Mouse (Mus musculus): Measurements from ENCODE around the gene Pabpc4. TPM values are rescaled to one million over a fixed set of nuclear protein-coding genes. Genes with fewer than 3 reads are reported as not detected.
A peak's percentile ranks its signal among the peaks of the same experiment; 100 is the strongest.
"Not testable (repeated sequence)": the region's sequence is repeated elsewhere in the genome, so short reads cannot be mapped to it uniquely, and the experiment has no call there.

The Pabpc4 gene
- polyA plus RNA-seq, 1 experiment from 2014 or later = 40.4 TPM

GRCm38 (mm10) chr4:123282500-123282899 is 20.3 kb downstream of the Pabpc4 start:
- DNase-seq (ENCODE audit: low spot score, missing footprints) (peak; percentile 98), ATAC-seq (ENCODE audit: low FRiP score) (peak; percentile 98)
- Histone ChIP-seq H3K27ac (ENCODE audit: low read depth, low read length) (no peak overlapping the region; the same call in 1 of the 2 replicates), H3K4me1 (ENCODE audit: control insufficient read depth, insufficient read depth, low read length) (peaks cover 22% of the 10 kb centered on the region), H3K4me2 (peak overlapping the region; percentile 88), H3K9me3 (ENCODE audit: control insufficient read depth, low read length) (no peaks in the 10 kb centered on the region), H3K4me3 (ENCODE audit: low read depth, low read length) (peak overlapping the region; percentile 47), H3K27me3 (ENCODE audit: control insufficient read depth, insufficient read depth, low read length) (no peaks in the 10 kb centered on the region), H3K36me3 (ENCODE audit: control insufficient read depth, insufficient read depth, low read length) (no peaks in the 10 kb centered on the region; the same call in 1 of the 2 replicates), H3K9ac (ENCODE audit: low read length) (peak overlapping the region; percentile 68)
- WGBS = 1% methylated on average over 25 of the region's 25 CpGs

- not testable (repeated sequence) for H3K27me3 ChIP-seq (ENCODE audit: control insufficient read depth, insufficient read depth, low read length); H3K9me3 ChIP-seq (ENCODE audit: control insufficient read depth, low read length); H3K27ac ChIP-seq (ENCODE audit: low read depth, low read length); H3K36me3 ChIP-seq (ENCODE audit: control insufficient read depth, insufficient read depth, low read length)
- WGBS = under 1% methylated on average over 45 of the region's 55 CpGs
- peak overlapping the region; percentile 47 for H3K4me3 ChIP-seq (ENCODE audit: low read depth, low read length)
- H3K4me1 ChIP-seq (ENCODE audit: control insufficient read depth, insufficient read depth, low read length) = peaks cover 22% of the 10 kb centered on the region
- ATAC-seq (ENCODE audit: low FRiP score) (peak; percentile 81), DNase-seq (ENCODE audit: low spot score, missing footprints) (peak; percentile 88)
- H3K9ac ChIP-seq (ENCODE audit: low read length) = peak overlapping the region; percentile 68
- peak overlapping the region; percentile 88 for H3K4me2 ChIP-seq
Observed at GRCm38 (mm10) chr4:123282915-123283674, 20.9 kb downstream of the Pabpc4 start.

GRCm38 (mm10) chr4:123283675-123284064 is 21.5 kb downstream of the Pabpc4 start:
- ATAC-seq (ENCODE audit: low FRiP score) (peak; percentile 9; the same call in 1 of the 2 replicates), DNase-seq (ENCODE audit: low spot score, missing footprints) (peak; percentile 91)
- Histone ChIP-seq H3K9ac (ENCODE audit: low read length) (peak overlapping the region; percentile 68), H3K4me2 (peak overlapping the region; percentile 88), H3K4me1 (ENCODE audit: control insufficient read depth, insufficient read depth, low read length) (peaks cover 22% of the 10 kb centered on the region), H3K4me3 (ENCODE audit: low read depth, low read length) (peak overlapping the region; percentile 47)
- H3K36me3 ChIP-seq (ENCODE audit: control insufficient read depth, insufficient read depth, low read length); H3K27ac ChIP-seq (ENCODE audit: low read depth, low read length); H3K9me3 ChIP-seq (ENCODE audit: control insufficient read depth, low read length); H3K27me3 ChIP-seq (ENCODE audit: control insufficient read depth, insufficient read depth, low read length): not testable (repeated sequence)
- 1% methylated on average over 10 of the region's 15 CpGs for WGBS

GRCm38 (mm10) chr4:123284731-123285624 is 22.8 kb downstream of the Pabpc4 start:
- peaks cover 17% of the 10 kb centered on the region for H3K36me3 ChIP-seq (ENCODE audit: control insufficient read depth, insufficient read depth, low read length)
- H3K9me3 ChIP-seq (ENCODE audit: control insufficient read depth, low read length) = no peaks in the 10 kb centered on the region
- WGBS = 85% methylated on average over 6 of the region's 6 CpGs
- H3K27ac ChIP-seq (ENCODE audit: low read depth, low read length) = no peak overlapping the region
- H3K4me2 ChIP-seq = peak overlapping the region; percentile 88
- H3K4me1 ChIP-seq (ENCODE audit: control insufficient read depth, insufficient read depth, low read length) = peaks cover 22% of the 10 kb centered on the region
- DNase-seq (ENCODE audit: low spot score, missing footprints) = no peak
- H3K4me3 ChIP-seq (ENCODE audit: low read depth, low read length) = peak overlapping the region; percentile 6; the same call in 1 of the 2 replicates
- no peaks in the 10 kb centered on the region for H3K27me3 ChIP-seq (ENCODE audit: control insufficient read depth, insufficient read depth, low read length)
- ATAC-seq (ENCODE audit: low FRiP score) = no peak
- H3K9ac ChIP-seq (ENCODE audit: low read length) = no peak overlapping the region

GRCm38 (mm10) chr4:123286790-123287189 is 24.6 kb downstream of the Pabpc4 start:
- H3K4me1 ChIP-seq (ENCODE audit: control insufficient read depth, insufficient read depth, low read length) = peaks cover 22% of the 10 kb centered on the region
- H3K4me3 ChIP-seq (ENCODE audit: low read depth, low read length) = no peak overlapping the region
- no peaks in the 10 kb centered on the region for H3K9me3 ChIP-seq (ENCODE audit: control insufficient read depth, low read length)
- WGBS = 90% methylated on average over 2 of the region's 2 CpGs
- no peak overlapping the region for H3K4me2 ChIP-seq
- H3K27me3 ChIP-seq (ENCODE audit: control insufficient read depth, insufficient read depth, low read length) = no peaks in the 10 kb centered on the region
- H3K36me3 ChIP-seq (ENCODE audit: control insufficient read depth, insufficient read depth, low read length) = peaks cover 24% of the 10 kb centered on the region
- ATAC-seq (ENCODE audit: low FRiP score) (no peak), DNase-seq (ENCODE audit: low spot score, missing footprints) (no peak)
- no peak overlapping the region for H3K27ac ChIP-seq (ENCODE audit: low read depth, low read length)
- H3K9ac ChIP-seq (ENCODE audit: low read length) = no peak overlapping the region

GRCm38 (mm10) chr4:123289038-123289437 is 26.9 kb downstream of the Pabpc4 start:
- H3K27ac ChIP-seq (ENCODE audit: low read depth, low read length) = no peak overlapping the region
- H3K4me3 ChIP-seq (ENCODE audit: low read depth, low read length) = no peak overlapping the region
- ATAC-seq (ENCODE audit: low FRiP score) (no peak), DNase-seq (ENCODE audit: low spot score, missing footprints) (no peak)
- H3K36me3 ChIP-seq (ENCODE audit: control insufficient read depth, insufficient read depth, low read length) = peaks cover 39% of the 10 kb centered on the region
- H3K9me3 ChIP-seq (ENCODE audit: control insufficient read depth, low read length) = no peaks in the 10 kb centered on the region
- H3K27me3 ChIP-seq (ENCODE audit: control insufficient read depth, insufficient read depth, low read length) = no peaks in the 10 kb centered on the region
- H3K4me1 ChIP-seq (ENCODE audit: control insufficient read depth, insufficient read depth, low read length) = peaks cover 19% of the 10 kb centered on the region
- H3K4me2 ChIP-seq = no peak overlapping the region
- 88% methylated on average over 12 of the region's 12 CpGs for WGBS
- no peak overlapping the region for H3K9ac ChIP-seq (ENCODE audit: low read length)

GRCm38 (mm10) chr4:123292390-123292789 is 30.2 kb downstream of the Pabpc4 start:
- WGBS = 95% methylated on average over 3 of the region's 3 CpGs
- DNase-seq (ENCODE audit: low spot score, missing footprints) = no peak
- Histone ChIP-seq H3K4me3 (ENCODE audit: low read depth, low read length) (no peak overlapping the region), H3K9ac (ENCODE audit: low read length) (no peak overlapping the region), H3K27ac (ENCODE audit: low read depth, low read length) (no peak overlapping the region), H3K4me1 (ENCODE audit: control insufficient read depth, insufficient read depth, low read length) (no peaks in the 10 kb centered on the region), H3K36me3 (ENCODE audit: control insufficient read depth, insufficient read depth, low read length) (peaks cover 59% of the 10 kb centered on the region), H3K4me2 (no peak overlapping the region), H3K27me3 (ENCODE audit: control insufficient read depth, insufficient read depth, low read length) (no peaks in the 10 kb centered on the region), H3K9me3 (ENCODE audit: control insufficient read depth, low read length) (no peaks in the 10 kb centered on the region)
- no peak for ATAC-seq (ENCODE audit: low FRiP score)

GRCm38 (mm10) chr4:123292989-123293388 is 30.8 kb downstream of the Pabpc4 start:
- no peak overlapping the region for H3K4me3 ChIP-seq (ENCODE audit: low read depth, low read length)
- H3K36me3 ChIP-seq (ENCODE audit: control insufficient read depth, insufficient read depth, low read length) = peaks cover 60% of the 10 kb centered on the region
- no peak overlapping the region for H3K9ac ChIP-seq (ENCODE audit: low read length)
- ATAC-seq (ENCODE audit: low FRiP score) (no peak), DNase-seq (ENCODE audit: low spot score, missing footprints) (no peak)
- H3K4me2 ChIP-seq = no peak overlapping the region
- no peaks in the 10 kb centered on the region for H3K4me1 ChIP-seq (ENCODE audit: control insufficient read depth, insufficient read depth, low read length)
- 94% methylated on average over 7 of the region's 7 CpGs for WGBS
- H3K27ac ChIP-seq (ENCODE audit: low read depth, low read length) = no peak overlapping the region
- H3K27me3 ChIP-seq (ENCODE audit: control insufficient read depth, insufficient read depth, low read length) = no peaks in the 10 kb centered on the region
- H3K9me3 ChIP-seq (ENCODE audit: control insufficient read depth, low read length) = no peaks in the 10 kb centered on the region

All from midbrain, embryonic 11.5 days (tissue).